Mouse (Mus musculus) right cerebral cortex, postnatal 14 days (tissue): ENCODE results near the gene St14.
"Not testable (repeated sequence)": the region's sequence is repeated elsewhere in the genome, so short reads cannot be mapped to it uniquely, and the experiment has no call there.

Experiments used
- DNase-seq: peaks from one replicate; pipeline ENCODE4 v3.0.0; 2022

The St14 gene

GRCm38 (mm10) chr9:31086085-31086753 is 45.4 kb downstream of the St14 start:
- peak; percentile 83 for DNase-seq

GRCm38 (mm10) chr9:31085556-31085955 is 46.1 kb downstream of the St14 start:
- DNase-seq = no peak

DNA sequence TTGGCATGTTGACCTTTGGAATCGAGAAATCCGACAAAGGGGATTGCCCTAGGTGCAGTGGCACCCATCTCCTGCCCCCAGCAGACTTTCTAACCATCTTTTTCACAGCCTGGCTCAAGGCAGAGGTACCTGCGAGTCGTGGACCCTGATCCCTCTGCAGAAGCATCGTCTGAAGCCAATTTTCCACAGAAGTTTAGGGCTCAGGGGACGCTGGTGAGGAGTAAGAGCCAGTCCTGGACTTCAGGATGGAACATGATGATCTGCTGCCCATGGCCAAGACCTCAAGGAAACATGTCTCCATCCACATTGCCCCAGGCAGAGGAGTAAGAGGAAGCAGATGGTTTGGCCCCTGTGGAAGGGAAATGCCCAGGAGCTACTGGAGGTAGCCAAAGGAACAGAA is 48.9 kb downstream of the St14 start:
- DNase-seq = no peak

- peak; percentile 83 for DNase-seq
Measured at GRCm38 (mm10) chr9:31082054-31082666, 49.5 kb downstream of the St14 start.

- no peak for DNase-seq
Measured at GRCm38 (mm10) chr9:31080726-31081125, 50.9 kb downstream of the St14 start.

DNA sequence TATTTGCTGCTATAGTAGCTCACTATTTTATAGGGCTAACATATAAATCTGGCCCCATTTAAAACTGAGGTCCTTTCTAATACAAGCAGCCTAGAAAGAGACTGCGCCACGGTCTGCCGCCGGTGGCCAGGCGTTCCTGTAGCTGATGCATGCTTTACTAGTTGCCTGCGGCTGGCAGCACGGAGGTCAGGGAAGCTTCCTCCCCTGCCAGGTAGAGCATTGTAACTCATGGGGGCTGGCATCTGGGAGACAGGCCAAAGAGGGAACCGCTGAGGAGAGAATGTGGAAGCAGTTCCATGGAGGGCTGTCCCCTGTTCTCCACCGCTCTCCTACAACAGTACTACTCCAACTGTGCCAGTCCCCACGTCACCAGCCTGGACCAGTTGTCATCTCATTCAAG is 56.8 kb downstream of the St14 start:
- DNase-seq = no peak

- no peak for DNase-seq
Measured at GRCm38 (mm10) chr9:31073797-31074196, 57.9 kb downstream of the St14 start.

DNA sequence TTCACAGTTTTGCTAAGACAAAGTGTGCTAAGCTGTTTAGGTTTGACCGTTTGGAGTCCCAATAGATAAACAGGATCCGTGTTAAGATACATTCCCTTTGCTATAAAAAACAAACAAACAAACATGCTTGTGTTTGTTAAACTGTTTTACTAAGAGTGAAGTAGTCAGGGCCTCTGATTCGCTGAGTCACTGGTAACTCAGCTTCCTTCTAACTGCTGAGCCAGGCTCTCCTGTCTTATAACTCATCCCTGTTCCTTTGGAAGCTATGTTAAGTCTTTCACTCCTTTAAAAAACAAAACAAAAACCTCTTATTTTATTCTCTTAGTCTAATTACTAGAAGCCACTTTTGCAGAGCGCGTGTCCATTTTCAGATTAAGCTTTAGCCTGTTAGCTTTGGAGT is 59.4 kb downstream of the St14 start:
- no peak for DNase-seq

DNA sequence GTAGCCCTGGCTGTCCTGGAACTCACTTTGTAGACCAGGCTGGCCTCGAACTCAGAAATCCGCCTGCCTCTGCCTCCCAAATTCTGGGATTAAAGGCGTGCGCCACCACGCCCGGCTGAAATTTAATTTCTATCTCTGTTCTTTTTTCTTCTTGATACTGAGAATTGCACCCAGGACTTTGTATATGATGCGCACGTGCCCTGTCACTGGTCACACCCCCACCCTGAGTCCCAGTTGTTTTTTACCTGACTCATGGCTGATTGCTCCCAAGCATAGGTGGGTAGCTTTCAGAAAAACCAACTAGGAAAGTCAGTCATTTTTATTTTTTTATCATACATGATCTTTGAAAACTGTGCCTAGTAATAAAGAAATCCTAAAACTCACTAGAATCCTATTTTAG is 60.9 kb downstream of the St14 start:
- no peak for DNase-seq

- DNase-seq = no peak
Measured at GRCm38 (mm10) chr9:31058723-31059122, 72.9 kb downstream of the St14 start.

GRCm38 (mm10) chr9:31051509-31051908 is 80.1 kb downstream of the St14 start:
- not testable (repeated sequence) for DNase-seq

GRCm38 (mm10) chr9:31050208-31050607 is 81.4 kb downstream of the St14 start:
- no peak for DNase-seq
